Mouse (Mus musculus): ENCODE data around the gene Rbm25. TPM values are rescaled to one million over a fixed set of nuclear protein-coding genes. Genes with fewer than 3 reads are reported as not detected.
A peak's percentile ranks its signal among the peaks of the same experiment; 100 is the strongest.

The Rbm25 gene
- polyA plus RNA-seq, 1 experiment from 2014 or later, result 262 TPM

DNA sequence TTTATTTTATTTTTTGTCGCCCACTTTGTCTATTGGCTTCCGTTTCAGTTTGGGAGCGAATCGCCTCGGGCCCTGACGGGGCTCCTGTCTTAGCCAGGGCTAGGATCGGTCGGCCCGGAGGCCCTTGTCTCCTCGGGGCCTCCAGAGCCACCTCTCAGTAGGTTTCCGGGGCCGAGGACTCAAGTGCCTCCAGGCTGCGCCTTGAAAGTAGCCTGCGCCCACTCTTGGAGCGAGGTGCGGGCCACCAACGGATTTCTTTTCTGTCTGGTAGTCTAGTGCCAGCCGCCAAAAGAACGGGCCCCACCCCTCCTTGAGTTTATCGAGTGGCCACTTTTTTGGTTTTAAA, 1.6 kb downstream of the Rbm25 start:
- H3K27me3 ChIP-seq (ENCODE audit: control insufficient read depth, insufficient read depth, low read length), result no peaks in the 10 kb centered on the region
- peak; percentile 96 for DNase-seq (ENCODE audit: low spot score, missing footprints)
- peak overlapping the region; percentile 51 for H3K4me2 ChIP-seq
- peaks cover 6% of the 10 kb centered on the region for H3K36me3 ChIP-seq (ENCODE audit: control insufficient read depth, insufficient read depth, low read length)
- H3K9me3 ChIP-seq (ENCODE audit: control insufficient read depth, low read length), result no peaks in the 10 kb centered on the region
- H3K9ac ChIP-seq (ENCODE audit: low read length), result peak overlapping the region; percentile 99
- peak overlapping the region; percentile 93 for H3K4me3 ChIP-seq (ENCODE audit: low read depth, low read length)
- ATAC-seq (ENCODE audit: low FRiP score), result peak; percentile 66
- under 1% methylated on average over 20 of the region's 20 CpGs for WGBS
- H3K4me1 ChIP-seq (ENCODE audit: control insufficient read depth, insufficient read depth, low read length), result peaks cover 4% of the 10 kb centered on the region; the same call in 1 of the 2 replicates
- H3K27ac ChIP-seq (ENCODE audit: low read depth, low read length), result peak overlapping the region; percentile 94

- H3K36me3 ChIP-seq (ENCODE audit: control insufficient read depth, insufficient read depth, low read length), result peaks cover 6% of the 10 kb centered on the region
- no peaks in the 10 kb centered on the region for H3K27me3 ChIP-seq (ENCODE audit: control insufficient read depth, insufficient read depth, low read length)
- DNase-seq (ENCODE audit: low spot score, missing footprints), result no peak
- peaks cover 4% of the 10 kb centered on the region; the same call in 1 of the 2 replicates for H3K4me1 ChIP-seq (ENCODE audit: control insufficient read depth, insufficient read depth, low read length)
- no peak overlapping the region for H3K9ac ChIP-seq (ENCODE audit: low read length)
- no peak overlapping the region for H3K27ac ChIP-seq (ENCODE audit: low read depth, low read length)
- H3K9me3 ChIP-seq (ENCODE audit: control insufficient read depth, low read length), result no peaks in the 10 kb centered on the region
- H3K4me2 ChIP-seq, result peak overlapping the region; percentile 51; the same call in 1 of the 2 replicates
- no peak for ATAC-seq (ENCODE audit: low FRiP score)
- no peak overlapping the region for H3K4me3 ChIP-seq (ENCODE audit: low read depth, low read length)
- WGBS, result 60% methylated on average over 2 of the region's 2 CpGs
These were observed 2.8 kb downstream of the Rbm25 start for GRCm38 (mm10) chr12:83633807-83634206.

DNA sequence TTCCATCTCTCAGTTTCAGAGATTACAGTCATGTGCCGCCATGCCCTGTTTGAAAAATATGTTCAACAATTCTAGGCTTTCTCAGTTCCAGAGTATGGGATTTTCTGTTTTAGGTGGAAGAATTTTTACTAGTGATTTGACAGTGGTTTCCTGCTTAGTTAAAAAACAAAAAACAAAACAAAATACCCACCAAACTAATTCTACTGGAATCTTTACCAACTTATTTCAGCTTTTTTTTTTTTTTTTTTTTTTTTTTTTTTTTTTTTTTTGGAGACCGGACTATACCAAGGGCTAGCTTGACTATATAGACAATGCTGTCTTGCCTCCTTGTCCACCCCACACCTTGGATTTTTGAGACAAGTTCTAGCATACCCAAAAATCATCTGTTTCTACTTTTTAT, 10.2 kb downstream of the Rbm25 start:
- Histone ChIP-seq H3K4me2 (no peak overlapping the region), H3K27ac (ENCODE audit: low read depth, low read length) (no peak overlapping the region), H3K9me3 (ENCODE audit: control insufficient read depth, low read length) (no peaks in the 10 kb centered on the region), H3K27me3 (ENCODE audit: control insufficient read depth, insufficient read depth, low read length) (no peaks in the 10 kb centered on the region), H3K36me3 (ENCODE audit: control insufficient read depth, insufficient read depth, low read length) (peaks cover 13% of the 10 kb centered on the region), H3K4me3 (ENCODE audit: low read depth, low read length) (no peak overlapping the region), H3K4me1 (ENCODE audit: control insufficient read depth, insufficient read depth, low read length) (no peaks in the 10 kb centered on the region), H3K9ac (ENCODE audit: low read length) (no peak overlapping the region)
- ATAC-seq (ENCODE audit: low FRiP score) (no peak), DNase-seq (ENCODE audit: low spot score, missing footprints) (no peak)
- 90% methylated on average over 2 of the region's 2 CpGs for WGBS

GRCm38 (mm10) chr12:83643116-83643515, 12.1 kb downstream of the Rbm25 start:
- Histone ChIP-seq H3K9me3 (ENCODE audit: control insufficient read depth, low read length) (no peaks in the 10 kb centered on the region), H3K27me3 (ENCODE audit: control insufficient read depth, insufficient read depth, low read length) (no peaks in the 10 kb centered on the region), H3K4me2 (no peak overlapping the region), H3K36me3 (ENCODE audit: control insufficient read depth, insufficient read depth, low read length) (peaks cover 9% of the 10 kb centered on the region; the same call in 1 of the 2 replicates), H3K27ac (ENCODE audit: low read depth, low read length) (no peak overlapping the region), H3K4me3 (ENCODE audit: low read depth, low read length) (no peak overlapping the region), H3K9ac (ENCODE audit: low read length) (no peak overlapping the region), H3K4me1 (ENCODE audit: control insufficient read depth, insufficient read depth, low read length) (no peaks in the 10 kb centered on the region)
- DNase-seq (ENCODE audit: low spot score, missing footprints) (no peak), ATAC-seq (ENCODE audit: low FRiP score) (no peak)
- 90% methylated on average over 1 of the region's 1 CpGs for WGBS

DNA sequence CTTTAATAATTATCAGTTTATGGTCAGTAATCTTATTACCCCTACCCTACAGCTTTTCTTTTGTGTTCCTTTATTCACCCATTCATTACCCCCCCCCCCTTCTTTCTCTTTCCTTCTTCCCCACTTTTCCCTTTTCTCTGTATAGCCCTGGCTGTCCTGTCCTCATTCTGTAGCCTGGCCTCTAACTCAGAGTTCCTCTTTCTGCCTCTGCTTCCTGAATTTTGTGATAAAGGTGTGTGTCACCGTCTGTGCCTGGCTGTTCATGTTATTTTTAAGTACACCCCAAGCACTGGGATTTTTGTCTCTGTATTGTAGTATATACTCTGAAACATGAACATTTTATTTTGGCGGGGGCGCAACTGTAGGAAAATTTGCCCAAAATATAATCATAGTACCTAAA, 19.3 kb downstream of the Rbm25 start:
- Histone ChIP-seq H3K4me2 (no peak overlapping the region), H3K4me3 (ENCODE audit: low read depth, low read length) (no peak overlapping the region), H3K9ac (ENCODE audit: low read length) (no peak overlapping the region), H3K4me1 (ENCODE audit: control insufficient read depth, insufficient read depth, low read length) (no peaks in the 10 kb centered on the region), H3K27me3 (ENCODE audit: control insufficient read depth, insufficient read depth, low read length) (no peaks in the 10 kb centered on the region), H3K9me3 (ENCODE audit: control insufficient read depth, low read length) (no peaks in the 10 kb centered on the region), H3K27ac (ENCODE audit: low read depth, low read length) (no peak overlapping the region), H3K36me3 (ENCODE audit: control insufficient read depth, insufficient read depth, low read length) (peaks cover 17% of the 10 kb centered on the region)
- DNase-seq (ENCODE audit: low spot score, missing footprints) (no peak), ATAC-seq (ENCODE audit: low FRiP score) (no peak)
- WGBS, result 96% methylated on average over 3 of the region's 3 CpGs

DNA sequence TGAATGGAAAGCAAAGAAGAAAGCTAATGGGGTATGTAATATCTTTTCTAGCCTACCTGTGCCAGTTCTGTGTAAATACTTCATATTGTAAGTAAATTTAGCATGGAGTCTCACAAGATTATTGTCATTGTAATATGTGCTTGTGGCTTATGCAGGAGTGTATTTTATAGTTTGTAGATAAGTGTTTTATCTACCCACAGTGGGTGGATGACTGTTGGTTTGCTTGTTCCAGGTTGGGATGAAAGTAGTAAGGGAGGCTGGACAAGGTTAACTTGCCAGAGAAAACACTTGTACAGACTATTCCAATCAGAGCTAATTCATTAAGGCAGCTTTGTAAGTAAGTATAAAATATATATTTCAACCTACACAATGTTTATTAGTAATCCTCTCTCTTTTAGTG, 20.4 kb downstream of the Rbm25 start:
- no peak overlapping the region for H3K4me2 ChIP-seq
- H3K27me3 ChIP-seq (ENCODE audit: control insufficient read depth, insufficient read depth, low read length), result no peaks in the 10 kb centered on the region
- no peak overlapping the region for H3K27ac ChIP-seq (ENCODE audit: low read depth, low read length)
- ATAC-seq (ENCODE audit: low FRiP score), result no peak
- no peaks in the 10 kb centered on the region for H3K9me3 ChIP-seq (ENCODE audit: control insufficient read depth, low read length)
- H3K4me1 ChIP-seq (ENCODE audit: control insufficient read depth, insufficient read depth, low read length), result no peaks in the 10 kb centered on the region
- no peak overlapping the region for H3K4me3 ChIP-seq (ENCODE audit: low read depth, low read length)
- no peak overlapping the region for H3K9ac ChIP-seq (ENCODE audit: low read length)
- H3K36me3 ChIP-seq (ENCODE audit: control insufficient read depth, insufficient read depth, low read length), result peaks cover 15% of the 10 kb centered on the region
- no peak for DNase-seq (ENCODE audit: low spot score, missing footprints)

- Histone ChIP-seq H3K9ac (ENCODE audit: low read length) (no peak overlapping the region), H3K27me3 (ENCODE audit: control insufficient read depth, insufficient read depth, low read length) (no peaks in the 10 kb centered on the region), H3K9me3 (ENCODE audit: control insufficient read depth, low read length) (no peaks in the 10 kb centered on the region), H3K4me1 (ENCODE audit: control insufficient read depth, insufficient read depth, low read length) (peaks cover 7% of the 10 kb centered on the region), H3K4me2 (no peak overlapping the region), H3K36me3 (ENCODE audit: control insufficient read depth, insufficient read depth, low read length) (peaks cover 4% of the 10 kb centered on the region; the same call in 1 of the 2 replicates), H3K27ac (ENCODE audit: low read depth, low read length) (no peak overlapping the region), H3K4me3 (ENCODE audit: low read depth, low read length) (no peak overlapping the region)
- no peak for DNase-seq (ENCODE audit: low spot score, missing footprints)
- ATAC-seq (ENCODE audit: low FRiP score), result no peak
- 90% methylated on average over 1 of the region's 1 CpGs for WGBS
These were observed 54.4 kb downstream of the Rbm25 start for GRCm38 (mm10) chr12:83685466-83685865.

DNA sequence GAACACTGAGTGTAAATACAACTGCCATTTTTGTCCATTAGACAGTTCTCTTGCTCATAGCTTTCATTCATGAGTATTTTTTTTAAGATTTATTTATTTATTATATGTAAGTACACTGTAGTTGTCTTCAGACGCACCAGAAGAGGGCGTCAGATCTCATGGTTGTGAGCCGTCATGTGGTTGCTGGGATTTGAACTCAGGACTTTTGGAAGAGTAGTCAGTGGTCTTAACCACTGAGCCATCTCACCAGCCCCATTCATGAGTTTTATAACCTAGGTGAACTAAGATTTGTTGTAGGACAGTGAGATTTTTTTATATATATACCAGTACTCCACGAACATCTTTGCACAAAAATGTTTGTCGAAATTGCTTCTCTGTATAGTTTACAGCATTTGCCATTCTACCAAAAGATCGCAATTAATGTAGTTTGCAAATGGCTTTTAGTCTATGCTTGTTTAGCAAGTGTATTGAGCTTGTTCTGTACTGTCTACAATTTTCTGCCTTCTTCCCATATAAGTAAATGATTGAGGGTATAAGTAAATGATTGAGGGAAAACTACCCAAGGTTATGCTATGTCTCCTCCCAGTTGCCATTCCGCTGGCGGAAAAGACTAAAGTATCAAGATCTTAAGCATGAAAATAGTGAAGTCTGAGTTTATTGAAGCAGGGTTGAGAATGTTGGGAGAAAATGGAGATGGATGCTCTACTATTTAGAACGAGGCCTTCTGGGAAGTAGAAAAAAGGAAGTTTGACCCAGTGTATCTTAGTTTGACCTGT, 55.7 kb downstream of the Rbm25 start:
- no peak for ATAC-seq (ENCODE audit: low FRiP score)
- Histone ChIP-seq H3K4me1 (ENCODE audit: control insufficient read depth, insufficient read depth, low read length) (peaks cover 7% of the 10 kb centered on the region), H3K9me3 (ENCODE audit: control insufficient read depth, low read length) (no peaks in the 10 kb centered on the region), H3K4me3 (ENCODE audit: low read depth, low read length) (no peak overlapping the region), H3K27me3 (ENCODE audit: control insufficient read depth, insufficient read depth, low read length) (no peaks in the 10 kb centered on the region), H3K9ac (ENCODE audit: low read length) (no peak overlapping the region), H3K4me2 (no peak overlapping the region), H3K27ac (ENCODE audit: low read depth, low read length) (no peak overlapping the region), H3K36me3 (ENCODE audit: control insufficient read depth, insufficient read depth, low read length) (peaks cover 4% of the 10 kb centered on the region; the same call in 1 of the 2 replicates)
- WGBS, result 91% methylated on average over 9 of the region's 9 CpGs
- no peak for DNase-seq (ENCODE audit: low spot score, missing footprints)

- H3K27ac ChIP-seq (ENCODE audit: low read depth, low read length), result peak within 1 kb of the TSS; percentile 82
- peak; percentile 99 for ATAC-seq (ENCODE audit: low FRiP score)
- WGBS, result under 1% methylated on average over 38 of the region's 38 CpGs
These were observed 56.9 kb downstream of the Rbm25 start, which contains the start of gene Psen1 for GRCm38 (mm10) chr12:83687934-83688315. Gene Psen1, plus strand, starts transcription at chr12:83688152.

More at GRCm38 (mm10) chr12:83687934-83688315, 56.9 kb downstream of the Rbm25 start, which contains the start of gene Psen1:
- H3K9ac ChIP-seq (ENCODE audit: low read length), result peak within 1 kb of the TSS; percentile 95
- H3K9me3 ChIP-seq (ENCODE audit: control insufficient read depth, low read length), result no peaks in the 10 kb centered on the region
- H3K4me3 ChIP-seq (ENCODE audit: low read depth, low read length), result peak within 1 kb of the TSS; percentile 79
- DNase-seq (ENCODE audit: low spot score, missing footprints), result peak; percentile 98
- H3K27me3 ChIP-seq (ENCODE audit: control insufficient read depth, insufficient read depth, low read length), result no peaks in the 10 kb centered on the region
- peak within 1 kb of the TSS; percentile 71 for H3K4me2 ChIP-seq
- peaks cover 7% of the 10 kb centered on the region for H3K4me1 ChIP-seq (ENCODE audit: control insufficient read depth, insufficient read depth, low read length)
- peaks cover 4% of the 10 kb centered on the region; the same call in 1 of the 2 replicates for H3K36me3 ChIP-seq (ENCODE audit: control insufficient read depth, insufficient read depth, low read length)
